Mouse (Mus musculus) lung, postnatal 0 days (tissue): ENCODE results near the gene Piezo1.

Experiments used
- CTCF ChIP-seq: IDR thresholded peaks from 2 replicates; pipeline ENCODE4 v1.5.1; 2016; ENCODE audit warnings: antibody characterized with exemption, mild to moderate bottlenecking
- EP300 ChIP-seq: IDR thresholded peaks from 2 replicates; pipeline ENCODE4 v1.6.1; 2016; ENCODE audit warnings: antibody characterized with exemption, mild to moderate bottlenecking, control low read depth

DNA sequence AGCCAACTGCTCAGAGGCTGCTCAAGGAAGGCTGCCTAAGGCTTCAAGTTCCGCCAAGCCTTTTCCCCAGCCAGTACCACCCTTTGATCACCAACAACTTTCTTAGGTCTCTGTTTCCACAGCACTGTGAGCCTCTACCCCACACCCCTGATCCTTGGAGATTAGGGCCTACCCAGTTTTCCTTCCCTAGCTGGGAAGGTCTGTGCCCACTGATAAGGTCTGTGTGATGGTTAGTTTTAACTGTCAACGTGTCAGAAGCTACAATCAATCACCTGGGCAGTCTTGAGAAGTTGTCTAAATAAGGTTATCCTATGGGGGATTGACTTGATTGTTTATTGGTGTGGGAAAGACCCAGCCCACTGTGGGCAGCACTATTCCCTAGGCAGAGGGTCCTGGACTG is 13.3 kb downstream of the Piezo1 start:
- no peak for TF ChIP-seq CTCF
- TF ChIP-seq EP300 = no peak
